Mouse (Mus musculus): ENCODE results near the gene Ddx49.

Ddx49 gene

GRCm38 (mm10) chr8:70259043-70259442, 43.2 kb downstream of the Ddx49 start:
- DNase-seq = no peak

- DNase-seq = peak; percentile 23 to 64
These were observed 43.7 kb downstream of the Ddx49 start for GRCm38 (mm10) chr8:70258600-70258999.

- no peak for DNase-seq
These were observed 44.8 kb downstream of the Ddx49 start for GRCm38 (mm10) chr8:70257456-70257855.

DNA sequence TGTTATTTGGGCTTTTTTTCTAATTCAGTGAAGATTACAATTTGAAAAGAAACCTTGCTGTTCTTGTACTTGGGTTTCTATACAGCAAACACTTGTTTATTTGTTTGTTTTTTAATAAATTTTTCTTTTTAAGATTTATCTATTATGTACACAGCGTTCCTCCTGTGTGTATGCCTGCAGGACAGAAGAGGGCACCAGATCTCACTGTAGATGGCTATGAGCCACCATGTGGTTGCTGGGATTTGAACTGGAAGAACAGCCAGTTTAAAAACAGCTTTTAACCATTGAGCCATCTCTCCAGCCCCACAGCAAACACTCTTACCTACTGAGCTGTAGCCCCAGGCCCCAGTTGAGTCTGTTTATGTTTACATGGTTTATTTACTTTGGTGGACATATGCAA, 47.7 kb downstream of the Ddx49 start:
- DNase-seq = no peak

- no peak for DNase-seq
These were observed 54.4 kb downstream of the Ddx49 start for GRCm38 (mm10) chr8:70247841-70248240.

DNA sequence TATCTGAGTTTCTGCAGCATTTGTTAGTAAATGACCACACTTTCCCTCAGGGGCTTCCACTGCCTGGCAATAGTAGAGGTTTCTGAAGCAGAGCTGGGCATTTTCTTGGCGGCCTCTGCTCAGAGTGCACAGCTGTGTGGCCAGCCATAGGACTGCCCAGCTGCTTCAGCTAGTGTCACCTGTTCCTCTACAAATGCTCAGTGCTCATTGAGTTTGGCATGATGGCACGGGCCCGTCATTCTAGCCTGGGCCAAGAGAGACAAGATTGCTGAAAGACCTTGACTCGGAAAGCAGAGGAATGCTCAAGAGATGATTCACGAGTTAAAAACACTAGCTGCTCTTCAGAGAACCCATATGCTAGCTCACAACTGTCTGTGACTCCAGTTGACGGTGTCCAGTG, 55.7 kb downstream of the Ddx49 start:
- no peak for DNase-seq
